Mouse (Mus musculus): ENCODE data around the gene Olfr1509.

DNA sequence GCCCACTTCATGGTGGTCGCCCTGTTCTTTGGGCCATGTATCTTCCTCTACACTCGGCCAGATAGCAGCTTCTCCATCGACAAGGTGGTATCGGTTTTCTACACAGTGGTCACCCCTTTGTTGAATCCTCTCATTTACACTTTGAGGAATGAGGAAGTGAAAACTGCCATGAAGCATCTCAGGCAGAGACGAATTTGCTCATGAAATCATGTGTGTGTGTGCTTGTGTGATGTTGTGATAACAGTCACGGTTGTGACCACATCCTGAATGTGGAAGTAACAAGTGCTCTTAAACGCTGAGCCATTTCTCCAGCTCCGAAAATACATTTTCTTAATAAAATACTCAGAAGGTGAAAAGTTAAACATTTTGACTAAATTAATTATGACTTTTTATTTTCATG is 8.3 kb downstream of the Olfr1509 start:
- no peak for TF ChIP-seq CTCF (IDR thresholded peaks at IDR 0.05; ENCODE audit: low read depth)
- no peak for TF ChIP-seq EP300 (IDR thresholded peaks at IDR 0.05; ENCODE audit: low read depth)
